Mouse (Mus musculus): ENCODE results near the gene Brd1. TPM values are rescaled to one million over a fixed set of nuclear protein-coding genes. Genes with fewer than 3 reads are reported as not detected.
"Not testable (repeated sequence)": the region's sequence is repeated elsewhere in the genome, so short reads cannot be mapped to it uniquely, and the experiment has no call there.

Gene Brd1
- polyA plus RNA-seq (2014; fragmentation: Nextera tagmentation; extraction: Ambion mirVana) = 13.4 and 15.9 TPM in 2 replicates

DNA sequence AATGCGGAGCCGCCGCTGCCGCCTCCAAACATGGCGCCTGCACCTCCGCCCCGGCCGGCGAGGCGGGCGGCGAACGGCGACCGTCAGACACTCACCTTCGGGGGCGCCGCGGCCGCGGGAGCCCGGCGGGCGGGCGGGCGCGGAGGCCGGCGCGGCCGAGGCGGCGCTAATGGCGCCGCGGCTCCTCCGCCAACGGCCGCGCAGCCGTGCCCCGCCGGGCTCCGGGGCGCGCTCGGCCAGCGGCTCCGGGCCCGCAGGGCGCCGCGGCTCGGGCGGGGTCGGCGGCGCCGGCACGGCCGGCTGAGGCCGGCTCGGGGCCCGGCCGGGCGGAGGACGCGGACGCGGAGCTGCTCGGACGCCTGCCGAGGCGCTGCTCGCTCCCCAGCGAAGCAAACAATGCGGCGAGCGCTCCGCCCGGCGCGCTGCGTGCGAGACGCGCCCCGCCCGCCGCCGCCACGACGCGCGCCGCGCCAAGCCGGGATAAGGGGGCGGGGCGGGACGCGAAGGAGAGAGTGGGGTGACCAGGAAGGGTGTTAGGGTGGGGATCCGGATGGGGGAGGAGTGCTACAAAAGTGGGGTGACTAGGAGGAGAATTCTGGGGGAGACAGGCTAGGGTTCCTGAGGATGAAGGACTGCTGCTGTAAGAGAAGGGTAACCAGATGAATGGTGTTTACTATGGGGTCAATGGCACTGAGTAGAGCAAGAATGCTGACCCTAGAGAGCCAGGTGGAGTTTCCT, at the start of gene Brd1:
Gene Brd1 (minus strand): TSS at position 400 of the 738 bp plus-strand sequence.
- Histone ChIP-seq H3K9me3 (ENCODE audit: control insufficient read depth, low read length) (no peaks in the 10 kb centered on the region), H3K36me3 (ENCODE audit: control insufficient read depth, insufficient read depth, low read length) (peaks cover 15% of the 10 kb centered on the region), H3K4me3 (ENCODE audit: low read depth, low read length) (peak within 1 kb of the TSS; percentile 97), H3K4me1 (replicated peaks; ENCODE audit: control insufficient read depth, insufficient read depth, low read length) (peaks cover 24% of the 10 kb centered on the region), H3K27ac (ENCODE audit: low read depth, low read length) (peak within 1 kb of the TSS; percentile 85), H3K9ac (ENCODE audit: low read depth, low read length) (peak within 1 kb of the TSS; percentile 96), H3K4me2 (peak within 1 kb of the TSS; percentile 84), H3K27me3 (replicated peaks; ENCODE audit: control insufficient read depth, insufficient read depth, low read length) (no peaks in the 10 kb centered on the region)
- WGBS = under 1% methylated on average over 80 of the region's 103 CpGs
- ATAC-seq (replicated peaks; ENCODE audit: low FRiP score) = peak; percentile 83
- peak; percentile 76 for DNase-seq (ENCODE audit: low spot score)

DNA sequence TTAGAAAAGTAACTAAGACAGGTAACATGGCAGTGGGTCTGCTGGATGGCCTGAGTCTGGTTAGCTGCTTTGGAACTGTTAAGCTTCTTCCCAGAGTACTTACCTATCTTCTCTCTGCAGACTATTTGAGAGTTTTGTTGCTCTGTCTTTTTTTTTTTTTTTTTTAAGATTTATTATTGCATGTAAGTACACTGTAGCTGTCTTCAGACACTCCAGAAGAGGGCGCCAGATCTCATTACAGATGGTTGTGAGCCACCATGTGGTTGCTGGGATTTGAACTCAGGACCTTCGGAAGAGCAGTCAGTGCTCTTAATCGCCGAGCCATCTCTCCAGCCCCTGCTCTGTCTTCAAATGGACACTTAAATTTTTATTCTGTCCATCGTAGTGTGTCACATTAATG, 40.6 kb upstream of the Brd1 start:
- H3K9me3 ChIP-seq (ENCODE audit: control insufficient read depth, low read length); H3K27ac ChIP-seq (ENCODE audit: low read depth, low read length); H3K4me2 ChIP-seq; H3K4me1 ChIP-seq (replicated peaks; ENCODE audit: control insufficient read depth, insufficient read depth, low read length); H3K9ac ChIP-seq (ENCODE audit: low read depth, low read length); H3K27me3 ChIP-seq (replicated peaks; ENCODE audit: control insufficient read depth, insufficient read depth, low read length); ATAC-seq (replicated peaks; ENCODE audit: low FRiP score); H3K4me3 ChIP-seq (ENCODE audit: low read depth, low read length); DNase-seq (ENCODE audit: low spot score): not testable (repeated sequence)
- 85% methylated on average over 5 of the region's 5 CpGs for WGBS
- H3K36me3 ChIP-seq (ENCODE audit: control insufficient read depth, insufficient read depth, low read length) = peaks cover 18% of the 10 kb centered on the region

DNA sequence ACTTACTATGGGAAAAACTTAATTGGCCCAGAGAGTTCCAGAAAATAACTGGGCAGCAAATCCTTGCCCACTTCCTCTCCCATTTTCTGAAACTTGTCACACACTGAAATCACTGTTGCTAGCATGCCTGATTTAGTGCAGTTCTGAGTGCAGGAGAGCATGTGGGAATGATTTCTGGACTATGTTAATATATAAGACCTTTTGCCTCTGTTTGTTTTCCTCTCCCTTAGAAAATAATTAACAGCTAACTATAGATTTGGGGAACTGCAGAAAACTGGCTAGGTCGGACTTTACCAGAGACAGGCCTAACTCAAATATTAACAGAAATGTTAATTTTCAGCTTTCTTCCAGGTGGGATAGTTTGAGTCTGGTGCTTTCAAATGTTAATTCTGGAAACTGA, 34.5 kb upstream of the Brd1 start:
- WGBS = 68% methylated on average over 1 of the region's 1 CpGs
- no peak overlapping the region for H3K27ac ChIP-seq (ENCODE audit: low read depth, low read length)
- no peak for DNase-seq (ENCODE audit: low spot score)

DNA sequence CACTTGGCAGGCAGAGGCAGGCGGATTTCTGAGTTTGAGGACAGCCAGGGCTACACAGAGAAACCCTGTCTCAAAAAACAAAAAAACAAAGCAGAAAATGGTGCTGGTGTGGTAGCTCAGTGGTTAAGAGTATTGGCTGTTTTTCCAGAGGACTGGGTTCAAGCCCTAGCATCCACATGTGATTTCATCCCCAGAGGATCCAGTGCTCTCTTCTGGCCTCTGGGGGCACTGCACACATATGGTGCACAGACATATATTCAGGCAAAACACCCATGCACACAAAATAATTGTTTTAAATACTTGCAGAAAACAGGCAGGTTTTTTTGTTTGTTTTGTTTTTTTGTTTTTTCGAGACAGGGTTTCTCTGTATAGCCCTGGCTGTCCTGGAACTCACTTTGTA, 32.1 kb upstream of the Brd1 start:
- not testable (repeated sequence) for DNase-seq (ENCODE audit: low spot score); ATAC-seq (replicated peaks; ENCODE audit: low FRiP score); H3K9me3 ChIP-seq (ENCODE audit: control insufficient read depth, low read length); H3K27me3 ChIP-seq (replicated peaks; ENCODE audit: control insufficient read depth, insufficient read depth, low read length); H3K4me1 ChIP-seq (replicated peaks; ENCODE audit: control insufficient read depth, insufficient read depth, low read length); H3K4me3 ChIP-seq (ENCODE audit: low read depth, low read length); H3K9ac ChIP-seq (ENCODE audit: low read depth, low read length); H3K4me2 ChIP-seq; H3K27ac ChIP-seq (ENCODE audit: low read depth, low read length)
- H3K36me3 ChIP-seq (ENCODE audit: control insufficient read depth, insufficient read depth, low read length) = peaks cover 17% of the 10 kb centered on the region
- WGBS = 91% methylated on average over 2 of the region's 2 CpGs

More for the DNA sequence above, 34.5 kb upstream of the Brd1 start:
- H3K4me2 ChIP-seq = no peak overlapping the region
- no peak overlapping the region for H3K9ac ChIP-seq (ENCODE audit: low read depth, low read length)
- peaks cover 17% of the 10 kb centered on the region for H3K36me3 ChIP-seq (ENCODE audit: control insufficient read depth, insufficient read depth, low read length)
- H3K4me1 ChIP-seq (replicated peaks; ENCODE audit: control insufficient read depth, insufficient read depth, low read length) = no peaks in the 10 kb centered on the region
- no peak overlapping the region for H3K4me3 ChIP-seq (ENCODE audit: low read depth, low read length)
- H3K9me3 ChIP-seq (ENCODE audit: control insufficient read depth, low read length) = no peaks in the 10 kb centered on the region
- ATAC-seq (replicated peaks; ENCODE audit: low FRiP score) = no peak
- H3K27me3 ChIP-seq (replicated peaks; ENCODE audit: control insufficient read depth, insufficient read depth, low read length) = no peaks in the 10 kb centered on the region

DNA sequence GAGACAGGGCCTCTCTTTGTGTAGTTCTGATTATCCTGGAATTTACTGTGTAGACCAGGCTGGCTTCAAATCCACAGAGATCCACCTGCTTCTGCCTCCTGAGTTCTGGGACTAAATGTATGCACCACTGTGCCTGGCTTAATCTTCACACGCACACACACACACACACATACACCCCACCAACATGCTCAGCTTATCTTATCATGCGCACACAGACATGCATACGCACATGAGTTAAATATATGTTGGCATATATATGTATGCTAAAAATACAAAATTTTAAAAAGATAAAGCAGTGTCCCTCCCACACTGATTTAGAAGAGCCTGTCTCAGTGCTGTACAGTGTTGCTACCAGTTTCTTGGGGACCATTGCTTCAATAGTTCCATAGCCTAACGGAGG, 27.5 kb upstream of the Brd1 start:
- Histone ChIP-seq H3K4me2 (no peak overlapping the region), H3K27me3 (replicated peaks; ENCODE audit: control insufficient read depth, insufficient read depth, low read length) (no peaks in the 10 kb centered on the region), H3K9ac (ENCODE audit: low read depth, low read length) (no peak overlapping the region), H3K36me3 (ENCODE audit: control insufficient read depth, insufficient read depth, low read length) (peaks cover 24% of the 10 kb centered on the region), H3K4me3 (ENCODE audit: low read depth, low read length) (no peak overlapping the region), H3K27ac (ENCODE audit: low read depth, low read length) (no peak overlapping the region), H3K9me3 (ENCODE audit: control insufficient read depth, low read length) (no peaks in the 10 kb centered on the region), H3K4me1 (replicated peaks; ENCODE audit: control insufficient read depth, insufficient read depth, low read length) (peaks cover 13% of the 10 kb centered on the region; the same call in 1 of the 2 replicates)
- WGBS = 71% methylated on average over 4 of the region's 4 CpGs
- ATAC-seq (replicated peaks; ENCODE audit: low FRiP score) = peak; percentile 92
- DNase-seq (ENCODE audit: low spot score) = no peak

DNA sequence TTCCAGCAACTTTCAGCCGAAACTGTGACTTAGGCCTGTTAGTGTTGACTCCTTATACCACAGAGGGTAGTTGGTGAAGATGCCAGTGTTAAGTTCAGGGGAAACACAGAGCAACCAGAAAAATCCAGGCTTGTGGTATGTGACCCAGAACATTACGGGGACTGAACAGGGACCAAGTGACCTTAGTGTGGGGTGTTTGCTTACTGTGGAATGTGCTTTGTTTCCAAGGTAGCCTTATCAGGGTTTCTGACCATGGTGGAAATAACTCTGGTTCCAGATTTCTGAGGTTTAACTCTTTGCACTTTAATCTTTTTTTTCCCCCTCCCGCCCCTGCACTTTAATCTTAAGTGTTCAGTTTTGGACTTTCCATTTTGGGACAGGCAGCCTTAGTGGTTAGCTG, 24.0 kb upstream of the Brd1 start:
- ATAC-seq (replicated peaks; ENCODE audit: low FRiP score) = no peak
- DNase-seq (ENCODE audit: low spot score) = no peak
- peaks cover 18% of the 10 kb centered on the region for H3K4me1 ChIP-seq (replicated peaks; ENCODE audit: control insufficient read depth, insufficient read depth, low read length)
- H3K27me3 ChIP-seq (replicated peaks; ENCODE audit: control insufficient read depth, insufficient read depth, low read length) = no peaks in the 10 kb centered on the region
- H3K4me3 ChIP-seq (ENCODE audit: low read depth, low read length) = no peak overlapping the region
- peak overlapping the region; percentile 23; the same call in 1 of the 2 replicates for H3K27ac ChIP-seq (ENCODE audit: low read depth, low read length)
- H3K9ac ChIP-seq (ENCODE audit: low read depth, low read length) = no peak overlapping the region
- H3K4me2 ChIP-seq = no peak overlapping the region
- H3K36me3 ChIP-seq (ENCODE audit: control insufficient read depth, insufficient read depth, low read length) = peaks cover 25% of the 10 kb centered on the region
- no peaks in the 10 kb centered on the region for H3K9me3 ChIP-seq (ENCODE audit: control insufficient read depth, low read length)
- 71% methylated on average over 3 of the region's 3 CpGs for WGBS

DNA sequence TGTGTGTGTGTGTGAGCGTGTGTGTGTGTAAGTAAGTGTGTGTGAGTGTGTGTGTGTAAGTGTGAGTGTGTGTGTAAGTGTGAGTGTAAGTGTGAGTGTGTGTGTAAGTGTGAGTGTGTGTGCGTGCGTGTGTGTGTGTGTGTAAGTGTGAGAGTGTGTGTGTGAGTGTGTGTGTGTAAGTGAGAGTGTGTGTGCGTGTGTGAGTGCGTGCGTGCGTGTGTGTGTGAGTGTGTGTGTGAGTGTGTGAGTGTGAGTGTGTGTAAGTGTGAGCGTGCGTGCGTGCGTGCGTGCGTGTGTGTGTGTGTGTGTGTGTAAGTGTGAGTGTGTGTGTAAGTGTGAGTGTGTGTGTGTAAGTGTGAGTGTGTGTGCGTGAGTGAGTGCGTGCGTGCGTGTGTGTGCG, 21.7 kb upstream of the Brd1 start:
- peaks cover 16% of the 10 kb centered on the region for H3K4me1 ChIP-seq (replicated peaks; ENCODE audit: control insufficient read depth, insufficient read depth, low read length)
- peaks cover 21% of the 10 kb centered on the region for H3K36me3 ChIP-seq (ENCODE audit: control insufficient read depth, insufficient read depth, low read length)
- H3K4me2 ChIP-seq = no peak overlapping the region
- no peaks in the 10 kb centered on the region for H3K9me3 ChIP-seq (ENCODE audit: control insufficient read depth, low read length)
- H3K27me3 ChIP-seq (replicated peaks; ENCODE audit: control insufficient read depth, insufficient read depth, low read length) = no peaks in the 10 kb centered on the region
- no peak overlapping the region for H3K4me3 ChIP-seq (ENCODE audit: low read depth, low read length)
- ATAC-seq (replicated peaks; ENCODE audit: low FRiP score) (no peak), DNase-seq (ENCODE audit: low spot score) (no peak)
- no peak overlapping the region for H3K27ac ChIP-seq (ENCODE audit: low read depth, low read length)
- H3K9ac ChIP-seq (ENCODE audit: low read depth, low read length) = no peak overlapping the region
- 93% methylated on average over 18 of the region's 18 CpGs for WGBS

DNA sequence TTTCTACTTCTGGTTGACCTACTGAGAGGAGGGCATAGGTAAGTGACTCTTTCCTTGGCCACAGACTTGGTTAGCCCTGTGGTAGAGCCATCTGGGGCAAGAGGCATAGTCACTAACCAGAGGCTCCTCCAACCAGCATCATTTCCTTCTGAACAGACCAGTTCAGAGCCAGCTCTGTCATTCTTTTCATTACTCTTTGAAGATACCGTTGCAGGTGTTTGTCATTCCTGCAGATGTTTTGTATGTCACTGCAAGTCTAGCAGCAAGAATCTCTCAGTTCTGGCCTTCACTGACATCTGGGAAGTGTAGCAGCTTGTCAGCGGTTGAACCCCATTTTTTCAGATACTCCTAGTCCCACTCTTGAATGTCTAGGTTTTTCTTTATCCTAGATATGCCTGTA, 20.9 kb upstream of the Brd1 start:
- H3K27ac ChIP-seq (ENCODE audit: low read depth, low read length) = no peak overlapping the region
- DNase-seq (ENCODE audit: low spot score) (no peak), ATAC-seq (replicated peaks; ENCODE audit: low FRiP score) (no peak)
- no peaks in the 10 kb centered on the region for H3K9me3 ChIP-seq (ENCODE audit: control insufficient read depth, low read length)
- H3K36me3 ChIP-seq (ENCODE audit: control insufficient read depth, insufficient read depth, low read length) = peaks cover 16% of the 10 kb centered on the region
- no peaks in the 10 kb centered on the region for H3K27me3 ChIP-seq (replicated peaks; ENCODE audit: control insufficient read depth, insufficient read depth, low read length)
- H3K9ac ChIP-seq (ENCODE audit: low read depth, low read length) = no peak overlapping the region
- no peak overlapping the region for H3K4me3 ChIP-seq (ENCODE audit: low read depth, low read length)
- peaks cover 25% of the 10 kb centered on the region for H3K4me1 ChIP-seq (replicated peaks; ENCODE audit: control insufficient read depth, insufficient read depth, low read length)
- WGBS = 88% methylated on average over 2 of the region's 2 CpGs
- no peak overlapping the region for H3K4me2 ChIP-seq

DNA sequence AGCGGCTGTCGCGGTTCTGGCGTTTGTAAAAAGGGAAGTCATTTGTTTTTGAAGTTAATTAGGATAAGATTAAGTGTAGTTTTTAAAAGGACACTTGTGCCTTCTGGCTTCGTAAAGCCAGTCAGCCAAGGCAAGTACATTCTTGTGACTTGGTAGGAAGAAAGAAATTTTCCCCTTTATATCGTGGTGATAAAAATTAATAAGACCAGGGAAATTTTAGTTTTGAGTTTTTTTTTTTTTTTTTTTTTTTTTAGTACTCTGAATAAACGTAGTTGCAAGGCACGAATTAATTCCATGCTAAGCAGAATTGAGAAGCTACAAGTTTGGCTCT, 18.3 kb upstream of the Brd1 start:
- no peaks in the 10 kb centered on the region for H3K27me3 ChIP-seq (replicated peaks; ENCODE audit: control insufficient read depth, insufficient read depth, low read length)
- H3K4me2 ChIP-seq = peak overlapping the region; percentile 77
- WGBS = 1% methylated on average over 8 of the region's 8 CpGs
- ATAC-seq (replicated peaks; ENCODE audit: low FRiP score) = no peak
- DNase-seq (ENCODE audit: low spot score) = no peak
- H3K4me1 ChIP-seq (replicated peaks; ENCODE audit: control insufficient read depth, insufficient read depth, low read length) = peaks cover 20% of the 10 kb centered on the region
- peak overlapping the region; percentile 93 for H3K27ac ChIP-seq (ENCODE audit: low read depth, low read length)
- H3K36me3 ChIP-seq (ENCODE audit: control insufficient read depth, insufficient read depth, low read length) = peaks cover 9% of the 10 kb centered on the region
- H3K9me3 ChIP-seq (ENCODE audit: control insufficient read depth, low read length) = no peaks in the 10 kb centered on the region
- H3K4me3 ChIP-seq (ENCODE audit: low read depth, low read length) = peak overlapping the region; percentile 94
- peak overlapping the region; percentile 96 for H3K9ac ChIP-seq (ENCODE audit: low read depth, low read length)
